Mouse (Mus musculus): ENCODE results near the gene Ccni. TPM values are rescaled to one million over a fixed set of nuclear protein-coding genes. Genes with fewer than 3 reads are reported as not detected.

Ccni gene
- polyA plus RNA-seq, 1 experiment from 2014 or later: 111 TPM

DNA sequence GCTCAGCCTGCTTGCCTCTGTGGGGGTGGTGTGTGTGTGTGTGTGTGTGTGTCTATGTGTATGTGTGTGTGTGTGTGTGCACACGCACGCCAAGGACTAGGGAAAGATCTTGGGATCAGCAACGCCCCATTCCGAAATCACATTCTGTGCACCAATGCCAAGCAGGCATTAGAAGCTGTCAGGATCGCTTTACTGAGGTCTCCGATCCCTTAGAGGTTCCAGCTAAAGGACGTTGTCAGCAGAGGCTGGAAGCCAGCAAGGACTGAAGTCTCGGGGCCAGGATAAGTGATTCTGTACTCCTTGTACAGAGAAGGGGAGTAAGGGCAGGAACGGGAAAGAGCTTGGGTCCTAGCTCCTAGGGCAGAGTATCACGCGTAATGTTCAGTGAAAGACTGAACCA lies 51.9 kb downstream of the Ccni start:
- Histone ChIP-seq H3K27ac (replicated peaks) (peak overlapping the region; percentile 55), H3K4me2 (replicated peaks) (no peak overlapping the region), H3K27me3 (no peaks in the 10 kb centered on the region), H3K4me1 (peaks cover 50% of the 10 kb centered on the region), H3K36me3 (peaks cover 40% of the 10 kb centered on the region), H3K4me3 (replicated peaks) (no peak overlapping the region), H3K9me3 (replicated peaks) (no peaks in the 10 kb centered on the region), H3K9ac (no peak overlapping the region)
- no peak for ATAC-seq (ENCODE audit: insufficient number of reproducible peaks, low FRiP score, low TSS enrichment, low read depth)
- WGBS: 59% methylated on average over 11 of the region's 11 CpGs

DNA sequence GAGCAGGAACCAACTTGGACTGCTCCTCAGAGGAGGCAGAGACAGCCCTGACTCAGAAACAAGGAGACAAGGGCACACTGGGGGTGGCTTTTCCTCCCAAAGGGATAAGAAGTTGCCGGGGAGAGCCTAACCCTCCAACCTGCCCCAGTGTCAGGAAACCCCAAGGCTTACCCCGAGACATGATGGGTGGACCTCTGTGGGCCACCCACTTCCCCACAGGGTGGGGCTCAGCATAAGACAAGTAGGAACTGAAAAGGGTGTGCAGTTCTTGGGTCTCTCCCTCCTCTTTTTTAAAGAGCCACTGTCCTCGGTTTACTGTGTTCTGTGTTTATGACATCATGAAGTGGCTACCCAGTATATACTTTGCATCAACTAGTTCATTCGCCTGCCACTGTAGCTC lies 53.8 kb downstream of the Ccni start:
- Histone ChIP-seq H3K27ac (replicated peaks) (no peak overlapping the region), H3K36me3 (peaks cover 32% of the 10 kb centered on the region), H3K9ac (no peak overlapping the region), H3K4me3 (replicated peaks) (no peak overlapping the region), H3K4me2 (replicated peaks) (no peak overlapping the region), H3K27me3 (no peaks in the 10 kb centered on the region), H3K4me1 (peaks cover 53% of the 10 kb centered on the region), H3K9me3 (replicated peaks) (no peaks in the 10 kb centered on the region)
- 0 out of 2 replicates have a peak, but pooled peaks have one; percentile 27 for ATAC-seq (ENCODE audit: insufficient number of reproducible peaks, low FRiP score, low TSS enrichment, low read depth)
- WGBS: 57% methylated on average over 4 of the region's 4 CpGs

DNA sequence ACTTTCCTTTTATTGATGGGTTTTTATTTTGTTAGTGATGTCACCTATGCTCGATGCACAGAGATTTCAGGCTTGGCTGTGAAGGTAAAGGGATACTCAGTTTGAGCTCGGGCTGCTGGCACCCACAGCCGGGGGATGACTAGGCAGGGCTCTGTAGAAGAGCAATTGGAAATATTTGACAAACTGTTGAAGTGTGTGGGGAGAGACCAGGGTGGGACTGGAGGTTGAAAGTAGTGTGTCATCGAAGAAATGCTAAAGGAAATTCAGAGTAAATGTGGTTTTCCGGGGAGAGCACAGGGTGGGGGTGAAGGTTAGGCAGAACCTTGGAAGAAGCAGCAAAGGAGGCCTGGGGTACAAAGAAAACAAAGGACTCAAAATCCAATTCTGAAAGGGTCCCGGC lies 54.3 kb downstream of the Ccni start:
- 68% methylated on average over 6 of the region's 6 CpGs for WGBS
- no peak overlapping the region; the same call in 1 of the 2 replicates for H3K27ac ChIP-seq (replicated peaks)

DNA sequence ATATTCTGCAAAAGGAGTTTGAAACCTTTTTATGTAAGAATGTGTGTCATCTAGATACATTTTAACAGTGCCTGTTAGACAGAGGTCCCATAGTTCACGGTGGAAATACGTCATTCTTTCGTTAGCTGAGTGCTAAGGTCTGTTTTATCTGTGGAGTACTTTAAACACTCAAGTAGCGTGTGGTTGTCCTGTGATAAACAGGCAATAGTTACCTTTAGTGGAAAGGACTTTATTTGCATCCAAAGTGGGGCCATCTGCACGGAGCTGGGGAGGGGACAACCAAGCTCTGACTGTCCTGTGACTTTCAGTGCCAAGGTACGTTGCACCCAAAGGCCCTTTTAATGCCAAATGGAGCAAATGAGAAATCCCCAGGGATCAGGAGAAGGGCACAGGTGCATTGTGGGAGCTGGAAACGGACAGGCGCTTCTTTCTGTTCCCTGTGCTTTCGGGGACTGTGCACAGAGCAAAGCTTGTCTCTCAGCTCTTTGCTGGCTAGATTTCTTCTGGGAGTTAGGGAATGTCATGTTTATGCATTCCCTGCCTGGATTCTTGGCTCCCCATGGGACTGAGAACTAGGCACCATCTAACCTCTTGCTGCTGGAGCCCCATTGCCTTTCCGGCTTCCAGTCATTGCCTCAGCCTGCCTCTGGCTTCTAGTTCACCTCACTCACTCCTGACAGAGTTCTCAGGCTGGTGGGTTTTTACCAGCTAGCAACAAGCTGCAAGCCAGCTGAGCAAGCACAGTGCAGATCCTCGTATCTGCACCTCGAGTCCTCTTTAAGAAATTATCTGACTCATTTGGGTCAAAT lies 56.1 kb downstream of the Ccni start:
- no peak overlapping the region for H3K4me2 ChIP-seq (replicated peaks)
- no peak for ATAC-seq (ENCODE audit: insufficient number of reproducible peaks, low FRiP score, low TSS enrichment, low read depth)
- no peak overlapping the region for H3K27ac ChIP-seq (replicated peaks)
- 77% methylated on average over 12 of the region's 12 CpGs for WGBS
- H3K9ac ChIP-seq: no peak overlapping the region
- H3K9me3 ChIP-seq (replicated peaks): no peaks in the 10 kb centered on the region
- peaks cover 16% of the 10 kb centered on the region; the same call in 1 of the 2 replicates for H3K36me3 ChIP-seq
- peaks cover 58% of the 10 kb centered on the region for H3K4me1 ChIP-seq
- no peaks in the 10 kb centered on the region for H3K27me3 ChIP-seq
- H3K4me3 ChIP-seq (replicated peaks): no peak overlapping the region

More for the DNA sequence above, 54.3 kb downstream of the Ccni start:
- Histone ChIP-seq H3K4me3 (replicated peaks) (no peak overlapping the region), H3K27me3 (no peaks in the 10 kb centered on the region), H3K36me3 (peaks cover 27% of the 10 kb centered on the region), H3K4me1 (peaks cover 53% of the 10 kb centered on the region), H3K9ac (no peak overlapping the region), H3K4me2 (replicated peaks) (no peak overlapping the region), H3K9me3 (replicated peaks) (no peaks in the 10 kb centered on the region)
- no peak for ATAC-seq (ENCODE audit: insufficient number of reproducible peaks, low FRiP score, low TSS enrichment, low read depth)

DNA sequence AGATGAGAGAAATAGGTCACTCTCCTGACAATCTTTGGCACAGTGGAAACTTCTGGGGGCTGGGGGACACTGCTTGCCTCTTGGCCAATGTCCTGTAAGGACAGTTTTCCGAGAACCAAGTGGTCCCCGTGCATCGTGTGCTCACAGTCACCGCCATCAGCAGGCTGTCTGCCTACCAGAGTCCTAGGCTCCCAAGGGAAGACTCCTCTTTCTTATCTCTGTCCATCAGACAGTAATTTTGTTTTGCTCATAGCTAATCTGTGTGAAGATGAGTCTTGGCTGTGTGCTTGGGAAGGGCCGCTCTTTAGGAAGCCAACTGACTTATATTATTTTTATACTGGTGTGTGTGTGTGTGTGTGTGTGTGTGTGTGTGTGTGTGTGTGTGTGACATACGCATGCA lies 60.8 kb downstream of the Ccni start:
- peaks cover 35% of the 10 kb centered on the region for H3K4me1 ChIP-seq
- no peak overlapping the region for H3K4me2 ChIP-seq (replicated peaks)
- no peak for ATAC-seq (ENCODE audit: insufficient number of reproducible peaks, low FRiP score, low TSS enrichment, low read depth)
- H3K4me3 ChIP-seq (replicated peaks): no peak overlapping the region
- no peaks in the 10 kb centered on the region for H3K27me3 ChIP-seq
- 75% methylated on average over 6 of the region's 6 CpGs for WGBS
- 0 out of 2 replicates have a peak overlapping the region, but pooled peaks have one; percentile 17 for H3K27ac ChIP-seq (replicated peaks)
- no peaks in the 10 kb centered on the region for H3K9me3 ChIP-seq (replicated peaks)
- peaks cover 39% of the 10 kb centered on the region; the same call in 1 of the 2 replicates for H3K36me3 ChIP-seq
- H3K9ac ChIP-seq: no peak overlapping the region

DNA sequence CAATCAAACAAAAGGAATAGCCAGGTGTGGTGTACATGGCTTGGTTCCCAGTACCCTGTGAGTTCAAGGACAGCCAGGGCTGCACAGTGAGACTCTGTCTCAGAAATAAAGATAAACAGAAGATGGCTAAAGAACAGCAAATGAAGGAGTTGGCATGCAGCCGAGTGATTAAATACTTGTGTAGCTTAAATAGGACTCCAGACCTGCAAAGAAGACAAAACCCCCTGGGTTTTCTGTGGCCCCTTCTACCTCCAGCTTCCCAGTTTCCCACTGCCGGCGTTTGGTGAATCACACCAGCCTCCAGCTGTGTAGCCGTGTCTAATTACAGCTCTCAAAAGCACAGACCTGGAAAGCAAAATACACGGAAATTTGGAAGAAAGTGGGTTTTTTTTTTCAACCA lies 61.4 kb downstream of the Ccni start:
- no peak; the same call in 1 of the 2 replicates for ATAC-seq (ENCODE audit: insufficient number of reproducible peaks, low FRiP score, low TSS enrichment, low read depth)

DNA sequence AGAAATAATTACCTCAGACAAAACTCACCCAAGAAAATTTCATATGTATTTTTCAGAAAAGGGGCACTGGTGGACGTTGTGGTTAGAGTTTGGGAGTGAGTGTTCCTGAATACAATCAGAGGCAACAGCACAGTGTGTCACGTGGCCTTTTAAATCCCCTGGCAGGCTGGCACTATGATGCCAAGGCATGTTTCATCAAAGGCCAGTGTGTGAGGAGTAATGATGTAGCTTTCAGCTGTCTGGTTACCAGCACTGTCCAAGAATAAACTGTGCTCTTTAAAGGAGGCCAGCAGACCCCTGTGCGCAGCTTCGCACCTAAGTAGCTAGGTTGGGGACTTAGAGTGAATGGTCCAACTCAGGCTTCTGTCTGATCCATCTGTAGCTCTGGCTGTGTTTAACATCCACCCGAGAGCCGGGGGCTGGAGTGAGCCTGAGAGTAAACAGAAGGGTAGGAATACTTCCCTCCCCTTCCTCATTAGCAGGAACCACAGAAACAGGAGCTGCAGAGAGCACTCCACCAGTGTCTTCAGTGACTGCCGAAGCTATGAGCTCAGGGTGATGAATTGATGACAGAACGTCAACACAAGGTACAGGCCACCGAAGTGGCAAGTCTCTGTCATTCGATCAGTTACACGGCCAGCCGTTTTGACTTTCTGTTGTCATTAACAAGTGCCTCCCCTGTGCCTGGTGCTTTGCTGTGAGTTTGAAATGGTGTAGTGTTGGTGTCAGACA lies 62.8 kb downstream of the Ccni start:
- WGBS: 55% methylated on average over 12 of the region's 12 CpGs
- Histone ChIP-seq H3K4me2 (replicated peaks) (no peak overlapping the region), H3K36me3 (peaks cover 42% of the 10 kb centered on the region; the same call in 1 of the 2 replicates), H3K9me3 (replicated peaks) (no peaks in the 10 kb centered on the region), H3K4me1 (peaks cover 21% of the 10 kb centered on the region), H3K27me3 (no peaks in the 10 kb centered on the region), H3K9ac (no peak overlapping the region), H3K4me3 (replicated peaks) (no peak overlapping the region), H3K27ac (replicated peaks) (0 out of 2 replicates have a peak overlapping the region, but pooled peaks have one; percentile 23)
- no peak for ATAC-seq (ENCODE audit: insufficient number of reproducible peaks, low FRiP score, low TSS enrichment, low read depth)

More for the DNA sequence above, 61.4 kb downstream of the Ccni start:
- Histone ChIP-seq H3K27me3 (no peaks in the 10 kb centered on the region), H3K4me1 (peaks cover 29% of the 10 kb centered on the region), H3K36me3 (peaks cover 39% of the 10 kb centered on the region; the same call in 1 of the 2 replicates), H3K9me3 (replicated peaks) (no peaks in the 10 kb centered on the region), H3K4me3 (replicated peaks) (no peak overlapping the region), H3K27ac (replicated peaks) (no peak overlapping the region), H3K4me2 (replicated peaks) (no peak overlapping the region), H3K9ac (no peak overlapping the region)
- WGBS: 16% methylated on average over 5 of the region's 5 CpGs

DNA sequence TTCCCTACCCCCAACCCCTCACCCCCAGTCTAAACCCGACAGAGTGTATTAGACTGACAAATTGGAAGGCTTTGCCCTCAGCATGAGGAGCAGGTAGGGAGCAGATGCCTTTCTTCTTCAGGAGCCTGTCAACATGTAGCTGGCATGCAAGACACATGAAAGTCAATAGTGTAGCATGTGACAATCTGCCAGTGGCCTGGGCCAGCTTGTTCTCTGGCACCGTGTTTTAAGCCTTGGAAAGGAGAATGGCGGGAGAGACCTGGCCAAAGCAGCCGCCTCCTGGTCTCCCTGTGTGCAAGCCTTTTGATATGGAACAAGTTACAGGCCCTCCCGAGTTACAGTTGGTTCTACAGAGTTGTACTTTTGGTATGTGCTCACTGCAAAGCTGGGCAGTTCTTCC lies 65.5 kb downstream of the Ccni start:
- H3K4me2 ChIP-seq (replicated peaks): no peak overlapping the region
- no peak overlapping the region for H3K27ac ChIP-seq (replicated peaks)
- no peak overlapping the region for H3K9ac ChIP-seq
- 80% methylated on average over 5 of the region's 5 CpGs for WGBS
- H3K4me3 ChIP-seq (replicated peaks): no peak overlapping the region
- no peak for ATAC-seq (ENCODE audit: insufficient number of reproducible peaks, low FRiP score, low TSS enrichment, low read depth)
- peaks cover 35% of the 10 kb centered on the region; the same call in 1 of the 2 replicates for H3K36me3 ChIP-seq
- H3K4me1 ChIP-seq: peaks cover 34% of the 10 kb centered on the region
- H3K9me3 ChIP-seq (replicated peaks): no peaks in the 10 kb centered on the region
- no peaks in the 10 kb centered on the region for H3K27me3 ChIP-seq

DNA sequence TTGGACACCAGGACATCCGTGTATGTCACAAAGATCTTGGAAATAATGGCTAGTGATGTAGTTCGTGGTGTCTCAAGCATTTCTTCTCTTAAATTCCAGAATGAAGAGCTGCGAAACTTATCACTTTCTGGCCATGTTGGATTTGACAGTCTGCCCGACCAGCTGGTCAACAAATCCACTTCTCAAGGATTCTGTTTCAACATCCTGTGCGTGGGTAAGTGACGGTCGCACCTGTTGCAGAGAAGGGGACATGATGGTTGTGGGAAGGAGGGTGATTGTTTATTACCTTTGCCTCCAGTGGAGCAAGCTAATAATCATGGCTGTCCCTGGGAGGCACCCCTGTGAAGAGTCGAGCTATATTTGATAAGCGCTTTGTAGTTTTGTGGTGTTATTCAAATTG lies 66.9 kb downstream of the Ccni start:
- H3K4me1 ChIP-seq: peaks cover 37% of the 10 kb centered on the region
- no peak overlapping the region for H3K9ac ChIP-seq
- no peak overlapping the region for H3K4me2 ChIP-seq (replicated peaks)
- H3K36me3 ChIP-seq: peaks cover 35% of the 10 kb centered on the region; the same call in 1 of the 2 replicates
- no peak for ATAC-seq (ENCODE audit: insufficient number of reproducible peaks, low FRiP score, low TSS enrichment, low read depth)
- no peaks in the 10 kb centered on the region for H3K27me3 ChIP-seq
- H3K9me3 ChIP-seq (replicated peaks): no peaks in the 10 kb centered on the region
- H3K27ac ChIP-seq (replicated peaks): no peak overlapping the region
- WGBS: 90% methylated on average over 9 of the region's 9 CpGs
- no peak overlapping the region for H3K4me3 ChIP-seq (replicated peaks)

DNA sequence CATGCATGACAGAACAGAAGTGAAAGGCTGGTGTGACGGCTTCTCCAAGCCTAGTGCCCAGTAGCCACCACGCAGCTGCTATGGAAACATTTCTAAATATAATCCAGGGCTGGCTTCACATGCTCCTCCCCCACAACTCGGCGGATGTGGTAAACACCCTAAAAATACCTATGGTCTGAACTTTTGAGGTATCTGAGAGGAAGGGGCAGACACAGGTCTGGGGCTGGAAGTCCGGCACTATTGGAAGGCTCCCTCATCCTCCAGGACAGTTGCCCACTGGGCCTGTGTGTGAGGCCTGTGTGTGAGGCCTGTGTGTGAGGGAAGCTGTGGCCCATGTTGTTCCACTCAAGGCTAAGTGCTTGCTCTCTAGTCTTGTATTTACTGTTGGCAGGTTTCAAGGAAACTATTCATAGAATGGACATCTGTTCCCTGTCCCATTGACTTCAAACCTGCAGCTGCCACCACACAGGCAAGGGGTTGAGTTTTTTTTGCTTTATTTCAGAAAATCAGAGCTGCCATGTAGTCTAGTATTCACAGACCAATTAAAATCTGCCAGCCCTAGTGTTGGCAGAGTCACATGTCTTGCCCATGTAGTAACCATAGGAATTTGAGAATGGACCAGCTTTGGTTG lies 69.2 kb downstream of the Ccni start:
- Histone ChIP-seq H3K36me3 (peaks cover 28% of the 10 kb centered on the region; the same call in 1 of the 2 replicates), H3K4me2 (replicated peaks) (peak overlapping the region; percentile 19; the same call in 1 of the 2 replicates), H3K9me3 (replicated peaks) (no peaks in the 10 kb centered on the region), H3K9ac (no peak overlapping the region), H3K27ac (replicated peaks) (peak overlapping the region; percentile 87), H3K4me1 (peaks cover 55% of the 10 kb centered on the region), H3K4me3 (replicated peaks) (no peak overlapping the region), H3K27me3 (no peaks in the 10 kb centered on the region)
- ATAC-seq (ENCODE audit: insufficient number of reproducible peaks, low FRiP score, low TSS enrichment, low read depth): peak; percentile 59
- WGBS: 44% methylated on average over 5 of the region's 5 CpGs
